Mouse (Mus musculus): ENCODE data around the gene Wdr11. TPM values are rescaled to one million over a fixed set of nuclear protein-coding genes. Genes with fewer than 3 reads are reported as not detected.

The Wdr11 gene
- polyA plus RNA-seq, 1 experiment from 2014 or later = 41.1 TPM

DNA sequence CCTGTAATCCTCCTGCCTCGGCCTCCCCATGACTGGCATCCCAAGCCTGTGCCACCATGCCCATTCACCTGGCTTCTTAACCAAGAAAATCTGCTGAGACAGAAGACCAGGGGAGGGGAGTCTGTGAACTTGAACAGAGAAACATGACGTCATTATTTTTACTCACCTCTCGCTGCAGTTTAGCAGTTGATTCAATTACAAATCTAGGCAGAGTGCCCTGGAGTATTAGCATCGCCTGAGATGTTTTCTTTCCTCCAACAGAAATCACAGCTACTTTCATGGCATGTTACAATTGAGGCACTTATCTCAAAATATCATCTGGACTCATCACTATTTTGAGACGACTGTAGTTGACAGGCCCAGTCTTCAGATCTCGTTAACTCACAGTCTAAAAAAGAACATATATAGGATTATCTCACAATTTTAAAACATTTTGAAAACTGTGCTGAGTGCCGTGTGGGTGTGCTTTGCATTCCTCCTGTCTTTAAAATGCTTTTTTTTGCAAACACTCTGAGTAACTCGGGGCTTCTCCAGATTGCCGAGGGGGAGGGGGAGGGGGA, 61.3 kb downstream of the Wdr11 start:
- ATAC-seq (ENCODE audit: insufficient read depth) = no peak
- no peak for DNase-seq

DNA sequence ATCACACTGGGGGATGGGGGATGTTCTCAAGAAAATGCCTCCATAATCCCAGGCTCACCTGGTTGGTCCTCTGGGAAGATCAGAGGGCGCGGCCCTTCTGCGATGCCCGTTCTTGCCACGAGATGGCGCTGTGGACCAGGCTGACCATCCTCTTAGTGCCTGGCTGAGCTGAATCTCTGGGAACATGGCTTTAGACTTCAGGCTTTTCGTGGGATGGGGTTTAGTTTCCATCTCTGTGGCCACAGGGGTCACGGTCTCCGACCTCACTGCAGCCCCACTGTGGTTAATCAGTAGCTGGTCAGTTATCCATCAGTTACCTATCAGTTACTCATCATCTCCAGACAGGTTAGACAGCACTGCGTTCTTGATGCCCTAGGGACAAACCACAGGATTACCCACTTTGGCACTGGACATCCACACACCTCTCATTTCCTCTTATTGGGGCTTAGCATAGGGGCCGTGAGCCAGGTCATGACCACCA, 62.2 kb downstream of the Wdr11 start:
- DNase-seq = peak; percentile 90
- Histone ChIP-seq H3K4me2 (no peak overlapping the region), H3K4me3 (ENCODE audit: low read depth, low read length) (no peak overlapping the region), H3K4me1 (ENCODE audit: insufficient read depth) (peaks cover 5% of the 10 kb centered on the region), H3K27ac (ENCODE audit: low read depth) (no peak overlapping the region), H3K9ac (no peak overlapping the region), H3K9me3 (ENCODE audit: low read depth, low read length) (no peaks in the 10 kb centered on the region), H3K27me3 (ENCODE audit: insufficient read depth, low read length) (no peaks in the 10 kb centered on the region), H3K36me3 (ENCODE audit: insufficient read depth) (no peaks in the 10 kb centered on the region)
- ATAC-seq (ENCODE audit: insufficient read depth) = peak; percentile 24; the same call in 1 of the 2 replicates
- WGBS = 6% methylated on average over 11 of the region's 11 CpGs
- TF ChIP-seq CTCF (IDR thresholded peaks at IDR 0.05; ENCODE audit: low read depth) = peak; percentile 100

More for the DNA sequence above, 61.3 kb downstream of the Wdr11 start:
- Histone ChIP-seq H3K27ac (ENCODE audit: low read depth) (no peak overlapping the region), H3K36me3 (ENCODE audit: insufficient read depth) (no peaks in the 10 kb centered on the region), H3K9ac (no peak overlapping the region), H3K4me1 (ENCODE audit: insufficient read depth) (peaks cover 5% of the 10 kb centered on the region; the same call in 1 of the 2 replicates), H3K4me2 (no peak overlapping the region), H3K9me3 (ENCODE audit: low read depth, low read length) (no peaks in the 10 kb centered on the region), H3K4me3 (ENCODE audit: low read depth, low read length) (no peak overlapping the region), H3K27me3 (ENCODE audit: insufficient read depth, low read length) (no peaks in the 10 kb centered on the region)
- WGBS = 40% methylated on average over 9 of the region's 9 CpGs
- TF ChIP-seq CTCF (IDR thresholded peaks at IDR 0.05; ENCODE audit: low read depth) = no peak

DNA sequence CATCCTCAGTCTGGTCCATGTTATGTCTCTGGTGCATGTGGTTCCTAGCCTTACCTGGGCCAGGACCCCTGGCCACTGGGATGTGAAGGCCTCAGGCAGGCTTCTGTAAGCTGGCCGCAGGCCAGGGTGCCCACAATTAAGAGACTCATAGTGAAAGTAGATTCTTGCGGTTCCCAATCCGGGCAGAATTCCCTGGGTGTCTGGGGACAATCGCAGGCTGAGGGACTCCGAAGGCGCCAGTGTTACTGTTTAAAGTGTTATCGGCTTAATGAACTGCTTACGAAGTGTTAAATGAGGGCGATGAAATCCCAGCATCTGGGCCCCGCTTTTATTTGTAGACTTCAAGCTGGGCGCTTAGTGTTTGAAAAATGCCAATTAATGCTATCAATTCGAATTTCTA, 63.3 kb downstream of the Wdr11 start:
- no peak for TF ChIP-seq CTCF (IDR thresholded peaks at IDR 0.05; ENCODE audit: low read depth)
- Histone ChIP-seq H3K27ac (ENCODE audit: low read depth) (peak overlapping the region; percentile 1; the same call in 1 of the 2 replicates), H3K9ac (no peak overlapping the region), H3K4me2 (no peak overlapping the region), H3K4me1 (ENCODE audit: insufficient read depth) (peaks cover 5% of the 10 kb centered on the region), H3K36me3 (ENCODE audit: insufficient read depth) (no peaks in the 10 kb centered on the region), H3K9me3 (ENCODE audit: low read depth, low read length) (no peaks in the 10 kb centered on the region), H3K4me3 (ENCODE audit: low read depth, low read length) (no peak overlapping the region), H3K27me3 (ENCODE audit: insufficient read depth, low read length) (no peaks in the 10 kb centered on the region)
- ATAC-seq (ENCODE audit: insufficient read depth) (no peak), DNase-seq (peak; percentile 59)
- 30% methylated on average over 12 of the region's 12 CpGs for WGBS

DNA sequence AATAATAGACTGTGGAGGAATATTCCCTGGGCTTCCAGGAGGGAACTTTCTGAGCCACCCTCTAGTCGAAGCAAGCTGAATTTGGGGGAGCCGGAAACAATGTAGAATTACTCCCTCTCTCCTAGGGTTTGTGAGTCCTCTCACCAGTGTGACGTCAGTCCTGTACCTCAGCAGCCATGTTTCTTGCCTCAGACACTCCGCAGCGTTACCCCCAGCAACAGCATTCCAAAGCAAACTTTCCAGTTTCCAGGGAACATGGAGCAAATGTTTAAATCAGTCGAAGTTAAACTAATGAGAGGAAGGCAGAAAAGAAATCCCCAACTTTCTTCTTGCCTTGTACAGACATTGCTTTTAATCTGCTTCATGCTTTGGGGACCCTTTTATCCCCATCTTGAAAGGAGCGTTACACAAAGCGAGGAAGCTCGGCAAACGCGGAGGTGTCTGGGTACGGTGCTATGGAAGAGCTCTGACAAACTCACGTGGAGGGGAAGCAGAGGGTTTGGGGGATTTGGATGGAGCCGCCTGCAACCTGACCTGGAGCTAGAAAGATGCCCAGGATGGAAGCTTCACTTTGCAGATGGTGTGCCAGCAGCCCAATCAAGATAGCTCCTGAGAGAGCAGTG, 64.1 kb downstream of the Wdr11 start:
- ATAC-seq (ENCODE audit: insufficient read depth) = no peak
- Histone ChIP-seq H3K4me1 (ENCODE audit: insufficient read depth) (peaks cover 5% of the 10 kb centered on the region), H3K9me3 (ENCODE audit: low read depth, low read length) (no peaks in the 10 kb centered on the region), H3K27me3 (ENCODE audit: insufficient read depth, low read length) (no peaks in the 10 kb centered on the region), H3K4me2 (no peak overlapping the region), H3K9ac (no peak overlapping the region), H3K4me3 (ENCODE audit: low read depth, low read length) (no peak overlapping the region), H3K36me3 (ENCODE audit: insufficient read depth) (no peaks in the 10 kb centered on the region), H3K27ac (ENCODE audit: low read depth) (peak overlapping the region; percentile 42)
- 62% methylated on average over 14 of the region's 14 CpGs for WGBS
- no peak for TF ChIP-seq CTCF (IDR thresholded peaks at IDR 0.05; ENCODE audit: low read depth)
- no peak for DNase-seq

DNA sequence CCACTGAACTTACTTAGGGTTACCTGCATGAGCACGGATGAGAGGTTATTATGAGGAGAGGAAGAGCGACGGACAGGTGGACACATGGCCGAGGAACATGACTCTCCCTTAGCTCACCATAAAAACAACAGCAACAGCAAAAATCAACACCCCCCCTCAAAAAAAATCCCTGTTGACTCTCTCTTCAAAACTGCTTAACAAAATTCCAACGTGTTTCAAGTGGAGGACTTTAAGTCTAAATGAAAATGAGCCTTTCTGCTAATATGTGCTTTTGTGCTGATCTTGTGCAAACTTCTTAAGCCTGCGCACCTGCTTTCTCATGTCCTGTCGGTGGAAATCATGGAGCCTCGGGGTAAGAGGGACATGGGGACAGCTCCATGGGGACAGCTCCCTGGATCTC, 66.2 kb downstream of the Wdr11 start:
- Histone ChIP-seq H3K4me2 (no peak overlapping the region), H3K9ac (no peak overlapping the region), H3K27ac (ENCODE audit: low read depth) (peak overlapping the region; percentile 46; the same call in 1 of the 2 replicates), H3K9me3 (ENCODE audit: low read depth, low read length) (no peaks in the 10 kb centered on the region), H3K27me3 (ENCODE audit: insufficient read depth, low read length) (no peaks in the 10 kb centered on the region), H3K4me3 (ENCODE audit: low read depth, low read length) (no peak overlapping the region), H3K36me3 (ENCODE audit: insufficient read depth) (no peaks in the 10 kb centered on the region), H3K4me1 (ENCODE audit: insufficient read depth) (peaks cover 5% of the 10 kb centered on the region)
- 57% methylated on average over 8 of the region's 8 CpGs for WGBS
- DNase-seq (no peak), ATAC-seq (ENCODE audit: insufficient read depth) (no peak)
- TF ChIP-seq CTCF (IDR thresholded peaks at IDR 0.05; ENCODE audit: low read depth) = no peak

DNA sequence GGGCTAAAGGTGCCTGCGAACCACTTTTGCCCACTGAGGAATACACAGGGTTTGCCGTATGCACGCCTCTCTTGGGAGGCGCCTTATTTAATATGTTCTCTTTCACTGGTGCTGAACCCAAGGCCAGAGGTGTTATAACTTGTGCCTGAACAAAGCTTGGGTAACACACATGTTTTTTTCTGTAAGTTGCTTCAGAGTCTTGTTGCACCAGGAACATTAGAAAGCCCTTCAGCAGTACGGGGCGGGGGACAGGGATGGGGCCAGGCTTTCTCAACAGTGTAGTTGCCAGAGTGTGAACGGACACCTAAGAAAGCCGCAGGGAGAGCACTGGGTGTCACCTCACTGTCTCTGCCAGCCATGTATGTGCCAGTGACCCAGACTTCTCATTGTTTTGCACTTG, 68.1 kb downstream of the Wdr11 start:
- Histone ChIP-seq H3K4me3 (ENCODE audit: low read depth, low read length) (no peak overlapping the region), H3K9me3 (ENCODE audit: low read depth, low read length) (no peaks in the 10 kb centered on the region), H3K4me2 (no peak overlapping the region), H3K27me3 (ENCODE audit: insufficient read depth, low read length) (no peaks in the 10 kb centered on the region), H3K36me3 (ENCODE audit: insufficient read depth) (no peaks in the 10 kb centered on the region), H3K9ac (no peak overlapping the region), H3K4me1 (ENCODE audit: insufficient read depth) (peaks cover 5% of the 10 kb centered on the region), H3K27ac (ENCODE audit: low read depth) (peak overlapping the region; percentile 36; the same call in 1 of the 2 replicates)
- DNase-seq (no peak), ATAC-seq (ENCODE audit: insufficient read depth) (no peak)
- no peak for TF ChIP-seq CTCF (IDR thresholded peaks at IDR 0.05; ENCODE audit: low read depth)
- WGBS = 74% methylated on average over 8 of the region's 8 CpGs

DNA sequence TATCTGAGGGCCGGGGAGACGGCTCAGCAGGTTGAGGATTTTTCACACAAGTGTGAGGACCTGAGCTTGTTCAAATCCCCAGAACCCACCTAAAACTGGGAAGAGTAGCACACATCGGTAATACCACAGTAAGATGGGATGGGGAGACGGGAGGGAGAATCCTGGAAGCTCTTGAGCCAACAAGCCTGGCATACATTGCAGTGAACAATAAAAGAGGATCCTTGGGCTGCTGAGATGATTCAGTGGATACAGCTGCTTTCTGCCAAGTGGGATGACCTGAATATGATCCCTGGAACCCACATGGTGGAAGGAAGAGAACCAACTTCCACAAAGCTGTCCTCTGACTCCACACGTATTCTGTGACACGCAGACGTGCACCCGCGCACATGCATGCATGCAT, 68.9 kb downstream of the Wdr11 start:
- Histone ChIP-seq H3K9ac (no peak overlapping the region), H3K27ac (ENCODE audit: low read depth) (no peak overlapping the region), H3K4me2 (no peak overlapping the region), H3K4me3 (ENCODE audit: low read depth, low read length) (no peak overlapping the region), H3K36me3 (ENCODE audit: insufficient read depth) (no peaks in the 10 kb centered on the region), H3K9me3 (ENCODE audit: low read depth, low read length) (no peaks in the 10 kb centered on the region), H3K4me1 (ENCODE audit: insufficient read depth) (peaks cover 3% of the 10 kb centered on the region), H3K27me3 (ENCODE audit: insufficient read depth, low read length) (no peaks in the 10 kb centered on the region)
- no peak for ATAC-seq (ENCODE audit: insufficient read depth)
- DNase-seq = no peak
- TF ChIP-seq CTCF (IDR thresholded peaks at IDR 0.05; ENCODE audit: low read depth) = no peak
- 82% methylated on average over 9 of the region's 9 CpGs for WGBS

Measured in lung, embryonic 14.5 days (tissue).